Mouse (Mus musculus): ENCODE measurements around the gene Dph1. TPM values are rescaled to one million over a fixed set of nuclear protein-coding genes. Genes with fewer than 3 reads are reported as not detected.
"Not testable (repeated sequence)": the region's sequence is repeated elsewhere in the genome, so short reads cannot be mapped to it uniquely, and the experiment has no call there.

The Dph1 gene
- polyA plus RNA-seq, 1 experiment = 18.7 TPM

- TF ChIP-seq POLR2A (IDR thresholded peaks at IDR 0.05; ENCODE audit: low read depth, low read length) = no peak
- TF ChIP-seq CTCF (IDR thresholded peaks at IDR 0.05; ENCODE audit: borderline replicate concordance, insufficient read depth, low read length) = no peak
- H3K4me3 ChIP-seq (ENCODE audit: insufficient read depth, low read length) = no peak overlapping the region
- peaks cover 10% of the 10 kb centered on the region for H3K4me1 ChIP-seq (ENCODE audit: control insufficient read depth, insufficient read depth, low read length)
- peak overlapping the region; percentile 45; the same call in 1 of the 2 replicates for H3K27ac ChIP-seq (ENCODE audit: insufficient read depth, low read length)
Observed at GRCm38 (mm10) chr11:75183917-75184570, 7.0 kb downstream of the Dph1 start.

- H3K4me1 ChIP-seq (ENCODE audit: control insufficient read depth, insufficient read depth, low read length) = peaks cover 6% of the 10 kb centered on the region; the same call in 1 of the 2 replicates
- TF ChIP-seq POLR2A (IDR thresholded peaks at IDR 0.05; ENCODE audit: low read depth, low read length) (peak; percentile 82), CTCF (IDR thresholded peaks at IDR 0.05; ENCODE audit: borderline replicate concordance, insufficient read depth, low read length) (peak; percentile 86)
- peak within 1 kb of the TSS; percentile 29; the same call in 1 of the 2 replicates for H3K27ac ChIP-seq (ENCODE audit: insufficient read depth, low read length)
- peak within 1 kb of the TSS; percentile 78 for H3K4me3 ChIP-seq (ENCODE audit: insufficient read depth, low read length)
Observed at GRCm38 (mm10) chr11:75178672-75179208, 12.3 kb downstream of the Dph1 start, which contains the start of gene Ovca2. Gene Ovca2, minus strand, starts transcription at chr11:75178835.

DNA sequence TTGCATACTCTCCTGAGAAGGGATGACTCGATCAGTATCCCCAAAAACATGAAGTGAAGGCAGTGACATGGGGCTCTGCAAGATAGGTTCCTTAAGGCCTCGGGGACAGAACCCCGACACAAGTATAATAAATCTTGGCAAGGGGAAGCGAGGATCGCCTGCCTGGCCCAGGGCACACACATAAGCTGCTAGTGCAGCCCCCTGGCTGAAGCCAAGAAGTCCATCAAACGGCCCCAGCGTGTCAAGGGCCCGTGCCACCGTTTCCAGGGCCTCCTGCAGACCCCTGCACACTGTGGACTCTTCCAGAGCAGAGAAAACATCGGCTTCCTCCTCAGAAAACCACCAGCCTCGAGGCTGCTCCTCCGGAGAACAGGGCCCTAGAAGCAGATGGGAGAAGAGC lies 13.0 kb downstream of the Dph1 start:
- H3K4me3 ChIP-seq (ENCODE audit: insufficient read depth, low read length) = peak overlapping the region; percentile 78
- H3K4me1 ChIP-seq (ENCODE audit: control insufficient read depth, insufficient read depth, low read length) = peaks cover 6% of the 10 kb centered on the region; the same call in 1 of the 2 replicates
- H3K27ac ChIP-seq (ENCODE audit: insufficient read depth, low read length) = no peak overlapping the region
- TF ChIP-seq POLR2A (IDR thresholded peaks at IDR 0.05; ENCODE audit: low read depth, low read length) = no peak

DNA sequence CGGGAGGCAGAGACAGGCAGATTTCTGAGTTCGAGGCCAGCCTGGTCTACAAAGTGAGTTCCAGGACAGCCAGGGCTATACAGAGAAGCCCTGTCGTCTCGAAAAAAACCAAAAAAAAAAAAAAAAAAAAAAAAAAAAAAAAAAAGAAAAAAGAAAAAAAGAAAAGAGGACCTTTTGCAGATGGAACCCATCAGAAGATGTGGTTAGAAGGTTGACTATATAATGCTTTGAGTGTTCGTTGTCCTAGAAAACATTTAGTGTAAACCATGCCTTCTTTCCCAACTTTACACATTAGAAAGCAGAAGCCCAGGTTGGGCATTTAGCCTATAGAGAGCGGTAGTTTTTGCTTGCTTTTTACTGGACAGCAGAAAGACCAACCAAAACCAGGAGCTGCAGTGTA lies 16.5 kb downstream of the Dph1 start:
- not testable (repeated sequence) for H3K27ac ChIP-seq (ENCODE audit: insufficient read depth, low read length); H3K4me1 ChIP-seq (ENCODE audit: control insufficient read depth, insufficient read depth, low read length)

DNA sequence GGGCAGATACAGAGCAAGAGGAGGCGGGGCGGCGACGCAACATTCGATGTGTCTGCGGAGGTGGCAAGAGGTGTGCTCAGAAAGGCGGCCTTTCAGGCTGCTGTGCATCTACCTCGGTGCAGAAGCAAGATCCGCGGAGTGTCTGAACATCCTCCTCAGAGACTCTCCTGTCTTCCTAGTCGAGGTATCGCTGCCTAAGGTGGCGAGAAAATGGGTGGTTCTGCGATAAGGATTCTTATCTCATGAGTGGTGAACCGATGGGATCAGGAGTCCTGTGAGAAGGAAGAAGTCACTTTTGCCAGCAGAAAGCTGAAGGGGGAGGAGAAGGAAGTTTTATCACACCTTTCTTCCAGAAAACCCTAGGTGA lies 17.3 kb downstream of the Dph1 start:
- TF ChIP-seq CTCF (IDR thresholded peaks at IDR 0.05; ENCODE audit: borderline replicate concordance, insufficient read depth, low read length) = no peak
- no peak for TF ChIP-seq POLR2A (IDR thresholded peaks at IDR 0.05; ENCODE audit: low read depth, low read length)
- Histone ChIP-seq H3K4me1 (ENCODE audit: control insufficient read depth, insufficient read depth, low read length) (peaks cover 6% of the 10 kb centered on the region; the same call in 1 of the 2 replicates), H3K27ac (ENCODE audit: insufficient read depth, low read length) (no peak overlapping the region)

More for the DNA sequence above, 16.5 kb downstream of the Dph1 start:
- H3K4me3 ChIP-seq (ENCODE audit: insufficient read depth, low read length) = not testable (repeated sequence)

DNA sequence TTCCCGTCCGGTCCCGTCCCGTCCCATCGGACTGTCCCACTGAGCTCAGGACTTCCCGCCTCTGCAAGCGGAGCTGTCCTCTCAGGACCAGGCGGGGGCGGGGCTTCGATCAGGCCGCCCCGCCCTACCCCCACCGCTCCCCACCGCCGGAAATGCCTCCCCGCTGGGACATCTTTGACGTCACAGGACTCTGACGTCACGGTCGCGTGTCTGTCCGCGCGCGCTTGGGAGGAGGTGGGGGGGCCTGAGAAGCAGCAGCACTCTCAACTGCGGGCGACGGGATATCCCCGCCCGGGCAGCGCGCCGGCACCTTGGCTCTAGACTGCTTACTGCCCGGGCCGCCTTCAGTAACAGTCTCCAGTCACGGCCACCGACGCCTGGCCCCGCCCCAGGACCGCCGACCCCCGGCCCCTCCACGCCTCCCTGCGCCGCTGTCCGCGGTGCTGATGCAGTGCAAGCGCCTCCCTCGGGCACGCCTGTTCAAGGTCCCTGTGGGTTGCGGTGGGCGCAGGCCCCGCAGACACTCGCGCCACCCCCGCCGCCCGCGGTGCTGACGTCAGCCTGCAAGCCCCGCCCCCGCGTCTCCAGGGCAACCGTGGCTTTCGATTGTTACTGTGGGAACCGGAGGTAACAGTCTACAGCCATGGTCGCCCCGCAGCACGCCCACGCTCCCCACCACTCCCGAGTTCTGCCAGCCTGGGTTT lies 17.8 kb downstream of the Dph1 start:
- peaks cover 6% of the 10 kb centered on the region; the same call in 1 of the 2 replicates for H3K4me1 ChIP-seq (ENCODE audit: control insufficient read depth, insufficient read depth, low read length)
- H3K4me3 ChIP-seq (ENCODE audit: insufficient read depth, low read length) = peak overlapping the region; percentile 31
- no peak overlapping the region for H3K27ac ChIP-seq (ENCODE audit: insufficient read depth, low read length)
- TF ChIP-seq POLR2A (IDR thresholded peaks at IDR 0.05; ENCODE audit: low read depth, low read length) (0 out of 2 replicates have a peak, but pooled peaks have one; percentile 30), CTCF (IDR thresholded peaks at IDR 0.05; ENCODE audit: borderline replicate concordance, insufficient read depth, low read length) (no peak)

More for the DNA sequence above, 17.3 kb downstream of the Dph1 start:
- H3K4me3 ChIP-seq (ENCODE audit: insufficient read depth, low read length) = peak overlapping the region; percentile 31

- Histone ChIP-seq H3K4me3 (ENCODE audit: insufficient read depth, low read length) (peak overlapping the region; percentile 31), H3K27ac (ENCODE audit: insufficient read depth, low read length) (no peak overlapping the region), H3K4me1 (ENCODE audit: control insufficient read depth, insufficient read depth, low read length) (peaks cover 2% of the 10 kb centered on the region; the same call in 1 of the 2 replicates)
- TF ChIP-seq CTCF (IDR thresholded peaks at IDR 0.05; ENCODE audit: borderline replicate concordance, insufficient read depth, low read length) (no peak), POLR2A (IDR thresholded peaks at IDR 0.05; ENCODE audit: low read depth, low read length) (peak; percentile 38; the same call in 1 of the 2 replicates)
Observed at GRCm38 (mm10) chr11:75172151-75173094, 18.6 kb downstream of the Dph1 start.

DNA sequence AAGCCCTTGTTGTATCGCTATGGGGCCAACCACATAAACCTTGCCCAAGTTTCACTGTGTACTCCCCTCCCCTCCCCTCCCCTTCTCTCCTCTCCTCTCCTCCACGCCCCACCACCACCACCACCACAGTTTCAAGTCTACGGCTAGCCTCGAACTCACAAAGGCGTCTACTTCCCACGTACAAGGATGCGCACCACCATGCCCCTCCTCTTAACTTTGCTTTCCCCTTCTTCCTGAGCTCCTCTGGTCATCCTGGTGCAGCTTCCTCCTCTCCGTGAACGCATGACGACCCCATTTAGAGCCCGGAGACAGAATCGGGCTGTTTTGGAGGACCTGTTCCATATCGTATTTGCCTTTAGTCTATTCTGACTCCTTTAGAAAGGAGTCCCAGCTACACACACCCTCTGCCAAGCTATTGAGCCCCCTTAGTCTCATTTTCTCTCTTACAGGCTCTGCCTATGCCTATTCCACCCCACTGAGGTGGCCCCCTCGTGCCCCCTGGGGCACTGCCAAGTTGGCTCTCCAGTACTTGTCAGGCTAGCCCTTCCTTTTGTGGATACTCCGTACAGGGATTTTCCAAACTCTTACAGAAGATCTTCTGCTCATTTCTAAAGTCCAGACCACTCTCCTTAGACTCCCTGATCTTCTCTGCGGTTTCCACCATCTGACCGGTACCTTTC lies 19.7 kb downstream of the Dph1 start:
- no peak overlapping the region for H3K27ac ChIP-seq (ENCODE audit: insufficient read depth, low read length)
- peaks cover 2% of the 10 kb centered on the region; the same call in 1 of the 2 replicates for H3K4me1 ChIP-seq (ENCODE audit: control insufficient read depth, insufficient read depth, low read length)
- H3K4me3 ChIP-seq (ENCODE audit: insufficient read depth, low read length) = 0 out of 2 replicates have a peak overlapping the region, but pooled peaks have one; percentile 21
- TF ChIP-seq POLR2A (IDR thresholded peaks at IDR 0.05; ENCODE audit: low read depth, low read length) (no peak), CTCF (IDR thresholded peaks at IDR 0.05; ENCODE audit: borderline replicate concordance, insufficient read depth, low read length) (no peak)
